Mouse (Mus musculus) frontal cortex, postnatal 36 days (tissue): ENCODE data around the gene Tmf1.

Experiments
- DNase-seq, 2 experiments: peaks; one replicate each; pipeline ENCODE4 v3.0.0; 2022; ENCODE audit warnings: low spot score in 2 of 2

Tmf1 gene

DNA sequence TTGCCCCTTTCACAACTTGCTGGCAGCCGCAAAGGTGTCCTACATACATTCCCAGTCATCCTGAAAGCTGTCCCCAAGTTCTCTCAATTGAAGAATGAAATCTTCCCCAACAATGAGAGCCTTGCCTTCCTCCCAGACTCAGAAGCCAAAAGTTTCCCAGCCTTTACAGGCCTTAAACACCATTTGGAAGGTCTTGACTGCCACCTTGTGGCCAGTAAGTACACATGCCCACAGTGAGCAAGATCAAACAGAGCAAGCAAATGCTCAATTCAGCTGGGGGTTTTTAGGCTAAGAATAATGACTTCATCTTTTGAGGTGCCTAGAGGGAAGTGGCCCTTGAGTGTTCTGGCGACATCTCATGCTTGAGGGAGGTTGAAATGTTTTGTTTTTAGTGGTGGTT, 72.1 kb downstream of the Tmf1 start:
- DNase-seq: peak in 1 of 2 experiments; percentile 67

DNA sequence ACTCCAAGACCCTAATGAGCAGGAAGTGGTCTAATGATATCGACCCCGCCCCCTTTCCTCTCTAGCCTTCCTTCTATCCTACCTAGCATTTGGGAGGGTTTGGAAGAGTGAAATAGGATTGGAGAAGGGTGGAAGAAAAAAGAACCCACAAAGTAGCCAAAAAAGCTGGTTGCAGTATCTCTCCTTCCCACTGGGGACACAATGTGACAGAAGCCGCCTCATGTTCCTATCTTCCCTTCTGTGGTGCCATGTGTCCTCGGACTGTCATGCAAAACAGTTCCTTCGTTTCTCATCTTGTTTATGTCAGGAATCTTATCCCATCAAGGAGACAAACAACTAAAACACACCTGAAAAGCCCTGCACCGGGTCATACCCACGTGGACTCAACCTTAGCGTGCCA, 72.8 kb downstream of the Tmf1 start:
- no peak for DNase-seq

DNA sequence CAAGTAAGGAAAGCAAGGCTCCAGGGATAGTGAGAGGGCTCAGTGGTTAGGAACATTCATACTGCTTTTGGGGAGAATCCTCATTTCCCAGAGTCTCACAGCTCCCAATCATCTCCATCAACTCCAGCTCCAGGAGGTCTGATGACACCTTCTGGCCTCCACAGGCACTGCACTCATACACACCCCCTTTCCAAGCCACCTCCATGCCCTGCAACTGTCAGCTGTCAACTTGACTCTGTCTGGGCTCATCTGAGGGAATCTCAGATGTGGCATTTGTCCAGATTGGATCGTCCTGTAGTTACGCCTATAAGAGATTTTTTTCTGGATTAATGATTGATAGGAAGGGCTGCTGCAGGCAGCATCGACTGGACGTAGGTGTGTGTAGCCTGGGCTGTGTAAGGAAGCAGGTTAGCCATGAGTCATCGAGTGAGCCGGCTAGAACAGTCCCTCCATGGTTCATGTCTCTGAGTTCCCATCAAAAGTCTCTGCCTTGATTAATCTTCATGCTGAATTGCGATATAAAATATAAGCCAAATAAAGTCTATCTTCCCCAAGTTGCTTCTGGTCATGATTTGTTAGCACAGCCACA, 74.6 kb downstream of the Tmf1 start:
- DNase-seq: no peak
